Mouse (Mus musculus) stomach, embryonic 16.5 days (tissue): ENCODE measurements around the gene Fads1. TPM values are rescaled to one million over a fixed set of nuclear protein-coding genes. Genes with fewer than 3 reads are reported as not detected.
"Not testable (repeated sequence)": the region's sequence is repeated elsewhere in the genome, so short reads cannot be mapped to it uniquely, and the experiment has no call there.

ENCODE experiments used
- ATAC-seq: fragments of 200-750 bp; cut with Nextera tagmentation; 2 replicates; pipeline ENCODE4 v1.8.0; 2017; ENCODE audit warnings: moderate number of reproducible peaks, moderate TSS enrichment; ENCODE audit not compliant: insufficient read depth, low FRiP score
- H3K27ac ChIP-seq: fragments of 300-500 bp; sonication (generic); 2 replicates; pipeline ENCODE4 v1.5.1; 2014; ENCODE audit warnings: low read length
- H3K27me3 ChIP-seq: fragments of 300-500 bp; sonication (generic); 2 replicates; pipeline ENCODE4 v1.6.1; 2014; ENCODE audit warnings: low read length, control low read depth, mixed read lengths; ENCODE audit not compliant: control insufficient read depth, insufficient read depth
- H3K36me3 ChIP-seq: fragments of 300-500 bp; sonication (generic); 2 replicates; pipeline ENCODE4 v1.6.1; 2014; ENCODE audit warnings: low read length; ENCODE audit not compliant: control insufficient read depth, insufficient read depth
- H3K4me1 ChIP-seq: fragments of 300-500 bp; sonication (generic); 2 replicates; pipeline ENCODE4 v1.6.1; 2014; ENCODE audit warnings: low read length, control low read depth, mixed read lengths; ENCODE audit not compliant: control insufficient read depth, insufficient read depth
- H3K4me2 ChIP-seq: fragments of 300-500 bp; sonication (generic); 2 replicates; pipeline ENCODE4 v1.6.1; 2014; ENCODE audit warnings: low read depth, low read length, mixed read lengths
- H3K4me3 ChIP-seq: fragments of 300-500 bp; sonication (generic); replicated peaks from 2 replicates; pipeline ENCODE4 v1.5.1; 2014; ENCODE audit warnings: mild to moderate bottlenecking, low read length
- H3K9ac ChIP-seq: fragments of 300-500 bp; sonication (generic); 2 replicates; pipeline ENCODE4 v1.6.1; 2014; ENCODE audit warnings: low read length
- H3K9me3 ChIP-seq: fragments of 300-500 bp; sonication (generic); replicated peaks from 2 replicates; pipeline ENCODE4 v1.6.1; 2016; ENCODE audit warnings: low read length, control low read depth; ENCODE audit not compliant: control insufficient read depth
- WGBS: fragments of 180-500 bp; shearing (Covaris S2); extraction: QIAGEN DNeasy Blood & Tissue Kit; methylation state at CpG from one replicate; pipeline ENCODE4 v1.1.7; 2014; 5-methylcytosine and 5-hydroxymethylcytosine counted together
- polyA plus RNA-seq: library from polyadenylated mRNA; unstranded; fragments of >200 nt; fragmentation: Nextera tagmentation; extraction: Ambion mirVana; gene quantifications from 2 replicates; pipeline ENCODE4 v1.2.1, GENCODE M21; 2015

Gene Fads1
- polyA plus RNA-seq, 1 experiment from 2014 or later = 107 TPM

GRCm38 (mm10) chr19:10163896-10164295, 18.8 kb upstream of the Fads1 start:
- no peaks in the 10 kb centered on the region for H3K27me3 ChIP-seq
- H3K27ac ChIP-seq = no peak overlapping the region
- H3K9me3 ChIP-seq = no peaks in the 10 kb centered on the region
- H3K4me2 ChIP-seq = no peak overlapping the region
- no peaks in the 10 kb centered on the region for H3K4me1 ChIP-seq
- WGBS = 71% methylated on average over 3 of the region's 3 CpGs
- H3K9ac ChIP-seq = no peak overlapping the region
- no peak overlapping the region for H3K4me3 ChIP-seq
- no peak for ATAC-seq
- H3K36me3 ChIP-seq = no peaks in the 10 kb centered on the region

GRCm38 (mm10) chr19:10165928-10166327, 16.8 kb upstream of the Fads1 start:
- H3K4me2 ChIP-seq, H3K4me3 ChIP-seq, H3K36me3 ChIP-seq, H3K9me3 ChIP-seq, ATAC-seq, H3K9ac ChIP-seq, H3K27me3 ChIP-seq, H3K27ac ChIP-seq, H3K4me1 ChIP-seq: not testable (repeated sequence)
- WGBS = 91% methylated on average over 3 of the region's 4 CpGs

GRCm38 (mm10) chr19:10167112-10167511, 15.6 kb upstream of the Fads1 start:
- Histone ChIP-seq H3K27ac (no peak overlapping the region), H3K9ac (no peak overlapping the region), H3K4me2 (no peak overlapping the region), H3K36me3 (no peaks in the 10 kb centered on the region), H3K9me3 (no peaks in the 10 kb centered on the region), H3K4me3 (no peak overlapping the region), H3K4me1 (no peaks in the 10 kb centered on the region), H3K27me3 (no peaks in the 10 kb centered on the region)
- ATAC-seq = no peak
- WGBS = 66% methylated on average over 4 of the region's 4 CpGs

- H3K4me3 ChIP-seq = no peak overlapping the region
- WGBS = 81% methylated on average over 1 of the region's 1 CpGs
Observed at GRCm38 (mm10) chr19:10167951-10168350, 14.7 kb upstream of the Fads1 start.

GRCm38 (mm10) chr19:10168441-10168840, 14.2 kb upstream of the Fads1 start:
- Histone ChIP-seq H3K4me1 (no peaks in the 10 kb centered on the region), H3K27me3 (no peaks in the 10 kb centered on the region), H3K36me3 (no peaks in the 10 kb centered on the region), H3K9ac (no peak overlapping the region), H3K4me2 (no peak overlapping the region), H3K4me3 (no peak overlapping the region), H3K9me3 (no peaks in the 10 kb centered on the region), H3K27ac (no peak overlapping the region)
- WGBS = 59% methylated on average over 3 of the region's 3 CpGs
- ATAC-seq = no peak

More at GRCm38 (mm10) chr19:10167951-10168350, 14.7 kb upstream of the Fads1 start:
- no peaks in the 10 kb centered on the region for H3K36me3 ChIP-seq
- H3K9me3 ChIP-seq = no peaks in the 10 kb centered on the region
- ATAC-seq = no peak
- H3K9ac ChIP-seq = no peak overlapping the region
- H3K4me2 ChIP-seq = no peak overlapping the region
- no peak overlapping the region for H3K27ac ChIP-seq
- H3K4me1 ChIP-seq = no peaks in the 10 kb centered on the region
- H3K27me3 ChIP-seq = no peaks in the 10 kb centered on the region

- H3K27ac ChIP-seq = no peak overlapping the region
- no peaks in the 10 kb centered on the region for H3K9me3 ChIP-seq
- no peak overlapping the region for H3K4me2 ChIP-seq
- H3K9ac ChIP-seq = no peak overlapping the region
- ATAC-seq = no peak
- no peaks in the 10 kb centered on the region for H3K36me3 ChIP-seq
- no peak overlapping the region for H3K4me3 ChIP-seq
- no peaks in the 10 kb centered on the region for H3K4me1 ChIP-seq
- H3K27me3 ChIP-seq = no peaks in the 10 kb centered on the region
Observed at GRCm38 (mm10) chr19:10169179-10169578, 13.5 kb upstream of the Fads1 start.

GRCm38 (mm10) chr19:10169692-10170330, 12.9 kb upstream of the Fads1 start:
- not testable (repeated sequence) for H3K36me3 ChIP-seq, H3K4me2 ChIP-seq, H3K27me3 ChIP-seq, ATAC-seq, H3K4me3 ChIP-seq, H3K9me3 ChIP-seq, H3K27ac ChIP-seq, H3K4me1 ChIP-seq, H3K9ac ChIP-seq
- 87% methylated on average over 3 of the region's 3 CpGs for WGBS

GRCm38 (mm10) chr19:10170466-10170865, 12.2 kb upstream of the Fads1 start:
- Histone ChIP-seq H3K27me3 (no peaks in the 10 kb centered on the region), H3K4me1 (no peaks in the 10 kb centered on the region), H3K36me3 (no peaks in the 10 kb centered on the region), H3K27ac (no peak overlapping the region), H3K4me3 (no peak overlapping the region), H3K9ac (no peak overlapping the region), H3K9me3 (no peaks in the 10 kb centered on the region), H3K4me2 (no peak overlapping the region)
- no peak for ATAC-seq
- WGBS = 61% methylated on average over 1 of the region's 1 CpGs

GRCm38 (mm10) chr19:10171359-10171758, 11.3 kb upstream of the Fads1 start:
- no peak for ATAC-seq

More at GRCm38 (mm10) chr19:10171359-10171758, 11.3 kb upstream of the Fads1 start:
- Histone ChIP-seq H3K27me3 (no peaks in the 10 kb centered on the region), H3K9me3 (no peaks in the 10 kb centered on the region), H3K27ac (no peak overlapping the region), H3K4me3 (no peak overlapping the region), H3K4me1 (no peaks in the 10 kb centered on the region), H3K36me3 (no peaks in the 10 kb centered on the region), H3K4me2 (no peak overlapping the region), H3K9ac (no peak overlapping the region)
- WGBS = 80% methylated on average over 7 of the region's 7 CpGs
